Mouse (Mus musculus): ENCODE results near the gene Slc12a7.

The Slc12a7 gene

DNA sequence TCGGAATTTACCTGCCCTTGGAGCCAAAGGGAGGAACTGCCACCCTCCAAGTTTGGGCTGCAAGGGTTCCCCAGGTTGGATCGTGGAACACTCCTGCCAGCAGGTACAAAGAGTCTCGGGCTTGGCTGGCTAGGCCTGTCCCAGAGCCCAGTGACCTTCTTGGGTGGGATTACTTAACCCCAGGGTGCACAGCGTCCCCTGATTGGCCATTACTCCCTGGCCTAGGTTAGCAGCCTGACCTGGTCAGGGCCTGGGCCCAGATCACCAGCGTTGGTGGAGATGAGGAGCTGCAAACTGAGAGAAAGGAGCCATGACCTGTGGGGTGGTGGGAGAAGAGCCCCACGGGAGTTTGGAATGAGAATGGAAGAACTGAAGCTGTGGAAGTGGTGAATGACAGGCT, 30.0 kb downstream of the Slc12a7 start:
- DNase-seq (ENCODE audit: low read depth): no peak

DNA sequence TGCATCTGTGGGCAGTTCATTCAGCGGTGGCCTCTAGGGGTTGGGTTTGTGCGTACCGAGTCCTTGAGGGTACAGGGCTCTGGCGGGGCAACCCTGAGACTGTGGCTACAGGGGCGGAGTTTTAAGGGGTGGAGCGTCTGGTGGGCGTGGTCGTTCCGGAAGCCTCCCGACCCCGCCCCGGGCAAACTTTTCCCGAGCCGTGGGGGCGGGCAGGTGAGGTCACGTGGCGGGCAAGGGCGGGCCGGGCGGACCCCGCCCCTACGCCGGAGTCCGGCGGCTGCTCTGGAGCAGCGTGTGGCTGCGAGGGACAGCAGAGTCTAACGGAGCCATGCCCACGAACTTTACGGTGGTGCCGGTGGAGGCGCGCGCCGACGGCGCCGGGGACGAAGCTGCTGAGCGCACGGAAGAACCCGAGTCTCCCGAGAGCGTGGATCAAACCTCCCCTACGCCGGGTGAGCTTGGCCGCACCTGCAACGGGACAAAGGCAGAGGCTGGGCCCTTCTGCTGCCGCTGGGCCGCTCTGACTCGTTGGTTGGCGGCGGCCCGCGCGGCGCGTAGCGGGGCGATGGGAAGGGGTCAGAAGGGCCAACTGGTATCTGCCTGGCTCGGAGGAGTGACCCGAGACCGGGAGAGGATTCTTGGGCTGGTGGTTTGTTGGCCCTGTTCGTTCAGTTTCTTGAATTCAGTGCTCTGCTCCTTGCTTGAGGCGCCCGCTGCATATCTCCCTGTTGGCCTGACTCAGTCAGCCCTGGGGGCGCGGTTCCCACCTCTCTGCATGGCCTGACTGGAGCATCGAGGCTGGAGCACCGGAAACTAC, 30.8 kb downstream of the Slc12a7 start:
- DNase-seq (ENCODE audit: low read depth): peak; percentile 38

DNA sequence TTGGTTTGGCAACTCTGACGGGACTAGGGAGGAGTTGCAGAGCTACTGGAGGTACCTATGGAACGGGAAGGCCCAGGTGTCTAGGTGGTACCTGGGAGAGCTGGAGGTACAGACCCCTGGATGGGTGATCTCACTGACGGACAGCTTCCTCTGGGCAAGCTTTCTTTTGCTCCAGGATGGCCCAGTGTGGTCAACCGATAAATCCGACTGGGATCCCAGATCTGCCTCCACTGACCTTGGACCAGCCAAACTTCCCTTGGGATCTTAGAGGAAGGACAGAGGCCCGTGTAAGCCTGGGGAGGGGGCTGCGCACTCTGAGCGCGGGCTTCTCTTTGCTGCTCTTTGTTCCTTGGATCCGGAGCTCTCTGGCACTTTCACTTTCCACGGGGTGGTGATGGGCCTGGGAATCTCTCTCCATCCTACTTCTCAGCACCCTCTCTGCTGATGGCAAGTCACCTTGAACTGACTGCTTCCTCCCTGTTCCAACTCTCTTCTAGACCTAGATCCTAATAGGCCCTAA, 31.4 kb downstream of the Slc12a7 start:
- no peak for DNase-seq (ENCODE audit: low read depth)

DNA sequence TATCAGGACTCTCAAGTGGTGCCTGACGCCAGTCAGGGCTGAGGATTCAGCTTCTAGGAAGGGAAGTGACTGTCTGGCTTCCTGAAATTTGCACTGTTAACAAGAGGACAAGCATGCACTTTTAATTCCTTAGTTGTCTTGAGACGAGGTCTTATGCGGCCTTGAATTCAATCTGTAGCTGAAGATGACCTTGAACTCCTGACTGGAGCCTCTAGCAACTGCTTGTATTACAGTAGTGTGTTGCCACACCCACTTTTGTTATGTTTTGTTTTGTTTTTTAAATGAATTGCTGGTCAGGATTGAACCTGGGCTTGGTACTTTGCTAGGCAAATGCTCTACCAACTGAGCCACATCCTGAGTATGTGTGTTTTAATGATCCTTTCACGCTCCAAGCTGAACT, 32.5 kb downstream of the Slc12a7 start:
- no peak for DNase-seq (ENCODE audit: low read depth)

DNA sequence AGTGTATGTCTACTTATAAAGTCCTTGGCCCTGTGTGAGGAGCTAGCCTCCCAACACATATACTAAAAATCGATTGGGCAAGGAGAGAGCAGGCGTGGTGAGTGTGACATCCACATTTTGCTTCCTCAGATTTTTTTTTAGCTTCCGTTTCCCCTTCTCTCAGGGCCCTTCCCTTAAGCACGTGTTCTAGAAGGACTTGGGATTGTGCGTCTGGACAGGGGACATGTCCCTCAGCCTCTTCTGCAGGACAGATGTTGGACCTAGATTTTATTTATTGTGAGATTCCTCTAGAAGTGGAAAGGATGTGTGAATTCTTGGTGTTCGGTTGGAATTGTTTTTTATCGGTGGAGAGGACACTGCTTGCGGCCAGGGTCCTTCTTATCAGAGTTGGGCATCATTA, 34.3 kb downstream of the Slc12a7 start:
- no peak for DNase-seq (ENCODE audit: low read depth)

DNA sequence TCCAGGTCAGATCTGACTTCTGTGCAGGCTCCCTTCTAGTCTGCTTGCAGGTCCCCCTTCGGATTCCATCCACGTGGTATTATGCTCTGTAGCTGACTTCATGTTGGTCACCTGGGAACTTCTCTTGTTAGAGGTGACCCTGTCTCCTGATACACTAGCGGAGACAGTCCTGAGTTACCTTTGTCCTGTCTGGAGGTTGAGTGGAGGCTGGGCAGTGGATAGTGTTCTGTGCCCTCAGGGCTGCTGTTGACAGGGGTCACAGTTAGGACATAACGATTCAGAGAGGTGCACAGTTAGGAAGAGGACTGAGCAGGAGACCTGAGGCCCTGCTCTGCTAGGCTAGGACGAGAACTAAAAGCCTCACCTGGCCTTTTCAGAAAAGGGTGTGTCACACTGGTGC, 34.9 kb downstream of the Slc12a7 start:
- DNase-seq (ENCODE audit: low read depth): no peak

DNA sequence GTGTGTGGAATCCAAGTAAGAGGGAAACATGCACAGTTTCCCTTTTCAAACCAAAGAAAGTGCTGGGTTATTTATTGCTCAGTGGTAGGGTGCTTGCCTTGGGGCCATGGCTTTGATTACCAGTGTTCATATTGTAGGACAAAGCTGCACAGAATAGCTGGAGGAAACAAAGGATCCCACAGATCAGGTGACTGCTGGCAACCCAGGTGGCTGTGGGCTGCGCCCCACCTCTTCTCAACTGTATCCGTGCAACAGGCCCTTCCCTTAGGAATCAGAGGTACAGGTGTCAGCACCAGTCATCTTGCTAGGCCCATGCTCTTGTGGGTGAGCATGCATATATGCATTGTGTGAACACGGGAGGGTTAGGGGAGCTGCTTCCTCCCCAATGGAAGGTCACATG, 35.4 kb downstream of the Slc12a7 start:
- DNase-seq (ENCODE audit: low read depth): no peak

DNA sequence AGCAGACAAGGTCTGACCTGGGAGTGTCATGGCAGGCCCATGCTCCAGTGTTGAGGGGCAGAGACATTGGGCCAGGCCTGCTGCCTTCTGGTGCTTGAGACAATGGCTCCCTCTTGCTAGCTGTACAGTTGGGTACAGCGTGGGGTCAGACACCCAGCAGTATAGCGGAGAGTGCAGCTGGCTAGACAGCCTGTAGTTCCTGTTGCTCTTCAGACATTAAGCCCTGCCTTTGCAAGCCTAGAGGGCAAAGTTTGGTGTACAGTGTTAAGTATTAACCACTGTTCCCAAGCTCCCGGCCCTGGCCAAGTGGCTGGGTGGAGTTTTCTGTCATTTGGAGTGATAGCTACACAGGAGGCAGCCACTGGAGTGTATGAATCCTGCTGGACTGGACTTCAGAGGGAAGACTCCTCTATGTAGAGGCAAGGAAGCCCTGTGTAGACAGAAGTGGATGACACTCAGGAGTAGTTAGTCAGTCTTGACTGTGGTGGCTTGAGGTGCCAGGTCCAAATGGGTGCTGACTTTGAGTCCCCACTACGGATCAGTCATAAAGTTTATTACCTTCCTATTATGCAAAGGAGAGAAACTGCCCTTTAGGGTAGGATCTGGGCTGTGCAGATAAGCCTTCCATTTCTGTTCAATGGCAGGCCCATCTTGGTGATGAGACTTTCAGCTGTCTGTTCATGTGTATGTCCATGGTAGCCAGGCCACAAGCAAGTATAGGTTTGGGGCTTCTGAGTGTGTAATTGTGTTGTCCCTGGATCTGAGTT, 37.2 kb downstream of the Slc12a7 start:
- DNase-seq (ENCODE audit: low read depth): no peak

DNA sequence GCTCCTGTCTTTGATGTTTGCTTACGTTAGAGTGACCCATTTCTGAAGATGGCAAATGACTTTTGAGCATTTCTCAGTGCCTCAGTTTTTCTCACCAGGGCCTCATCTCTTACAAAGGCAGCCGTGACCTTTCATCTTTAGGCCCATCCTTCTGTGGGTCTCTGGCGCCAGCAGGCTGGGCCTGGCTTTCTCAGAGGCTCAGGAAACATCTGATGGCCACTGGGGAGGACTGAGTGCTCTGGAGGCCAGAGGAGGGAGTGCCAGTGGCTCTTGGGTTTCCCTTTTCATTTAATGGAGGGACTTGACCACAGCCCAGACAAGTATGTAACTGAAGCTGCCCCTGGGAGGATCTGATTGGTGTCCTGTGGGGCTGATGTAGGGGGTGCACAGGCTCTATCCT, 38.2 kb downstream of the Slc12a7 start:
- no peak for DNase-seq (ENCODE audit: low read depth)

DNA sequence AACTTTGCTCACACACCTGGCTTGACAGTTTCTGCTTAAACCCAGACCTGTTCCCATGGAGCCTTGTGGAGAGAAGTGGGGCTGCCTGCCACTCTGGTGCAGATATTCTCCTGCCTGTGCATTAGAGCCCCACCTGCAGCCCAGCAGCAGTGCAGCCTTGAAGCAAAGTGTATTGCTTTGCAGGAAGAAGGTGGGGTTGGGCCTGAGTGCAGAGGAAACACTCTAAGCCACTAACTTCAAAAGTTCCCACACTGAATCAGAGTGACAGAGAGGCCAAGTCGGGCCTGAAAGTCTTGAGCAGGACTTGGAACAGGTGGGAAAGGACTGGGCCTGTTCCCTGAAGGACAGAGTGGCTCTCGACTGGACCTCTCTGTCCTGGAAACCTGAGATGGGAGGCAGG, 39.8 kb downstream of the Slc12a7 start:
- no peak for DNase-seq (ENCODE audit: low read depth)

DNA sequence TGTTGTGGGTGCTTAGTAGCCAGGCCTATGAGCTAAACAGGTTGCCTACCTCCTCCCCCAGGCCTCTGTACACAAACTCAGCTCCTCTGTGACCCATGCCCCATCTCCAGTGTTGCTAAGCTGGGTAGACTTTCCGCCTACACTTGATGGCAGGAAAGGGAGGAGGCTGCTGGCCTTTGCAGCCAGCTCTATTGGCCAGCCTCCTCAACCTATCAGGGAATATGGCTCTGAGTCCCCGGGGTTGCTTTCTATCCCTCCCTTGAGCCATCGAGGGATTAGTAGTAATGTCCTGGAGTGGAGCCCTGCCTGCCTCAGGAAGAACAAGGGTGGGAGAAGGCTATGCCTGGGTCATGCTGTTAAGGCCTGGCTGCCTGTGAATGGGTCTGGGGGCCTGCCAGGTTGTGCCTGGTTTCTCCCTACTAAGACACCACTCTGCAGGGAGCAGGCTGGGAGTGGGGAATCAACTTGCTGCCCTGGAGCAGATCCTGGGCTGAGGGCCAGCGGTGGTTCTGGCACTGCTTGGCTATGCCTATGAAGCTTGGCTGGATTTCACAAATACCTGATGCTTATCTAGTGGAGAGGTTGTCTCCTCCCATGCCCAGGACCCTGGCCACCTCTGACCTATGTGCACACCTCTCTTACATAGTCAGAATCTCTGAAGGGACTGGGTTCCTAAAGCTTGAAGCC, 40.8 kb downstream of the Slc12a7 start:
- peak; percentile 33 for DNase-seq (ENCODE audit: low read depth)

DNA sequence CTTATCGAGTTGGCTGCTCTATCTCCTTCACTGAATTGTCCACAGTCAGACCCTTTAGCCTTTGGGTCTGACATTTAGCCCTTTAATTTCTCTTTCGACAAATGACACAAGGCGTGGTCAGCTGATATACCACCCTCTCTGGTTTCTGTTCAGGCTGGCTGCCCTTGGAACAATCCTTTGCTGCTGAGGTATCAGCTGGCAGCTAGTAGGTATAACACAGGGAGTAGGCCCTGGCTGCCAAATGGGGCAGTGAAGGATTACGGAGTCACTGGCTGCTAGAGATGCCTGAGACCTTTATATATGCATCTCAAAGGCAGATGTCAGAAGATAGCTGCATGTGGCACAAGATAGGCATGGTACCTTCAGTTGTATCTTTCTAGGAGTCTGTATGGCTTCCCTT, 42.9 kb downstream of the Slc12a7 start:
- no peak for DNase-seq (ENCODE audit: low read depth)

DNA sequence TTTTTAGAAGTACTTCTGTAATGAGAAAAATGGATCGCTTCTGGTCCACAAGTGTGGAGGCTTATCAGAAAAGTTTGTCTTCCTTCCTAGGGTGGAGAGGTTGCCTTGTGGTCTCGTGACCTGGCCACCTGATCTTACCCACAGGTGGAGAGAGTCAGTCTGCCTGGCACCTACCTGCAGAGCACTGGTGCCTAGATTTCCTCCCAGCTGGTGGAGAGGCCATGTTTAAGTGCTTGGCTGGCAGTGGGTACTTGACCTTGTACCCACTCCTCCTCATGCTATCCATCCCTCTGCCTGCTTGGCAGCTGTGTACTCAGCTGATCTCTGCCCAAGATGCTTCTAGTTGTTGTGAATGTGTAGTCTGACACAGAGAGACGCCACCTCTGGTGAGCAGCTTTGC, 44.7 kb downstream of the Slc12a7 start:
- no peak for DNase-seq (ENCODE audit: low read depth)

DNA sequence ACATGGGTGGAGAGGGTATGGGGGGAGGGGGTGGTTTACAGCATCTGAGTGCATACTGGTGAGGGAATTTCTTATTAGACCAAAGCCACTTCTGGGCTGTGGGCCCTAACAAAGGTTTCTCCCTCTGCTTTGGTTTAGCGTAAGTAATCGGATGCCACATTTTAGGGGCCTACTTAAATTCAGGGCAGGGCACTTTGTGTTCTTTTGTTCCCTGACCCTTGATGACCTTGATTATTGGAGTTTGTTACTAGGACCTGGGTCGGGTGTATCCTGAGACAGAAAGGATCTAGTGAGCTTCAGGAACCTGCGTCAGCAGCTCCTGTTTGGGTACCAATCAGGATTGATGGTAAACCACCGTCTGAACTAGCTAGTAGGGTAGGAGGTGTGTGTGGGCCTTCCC, 49.6 kb downstream of the Slc12a7 start:
- DNase-seq (ENCODE audit: low read depth): no peak

DNA sequence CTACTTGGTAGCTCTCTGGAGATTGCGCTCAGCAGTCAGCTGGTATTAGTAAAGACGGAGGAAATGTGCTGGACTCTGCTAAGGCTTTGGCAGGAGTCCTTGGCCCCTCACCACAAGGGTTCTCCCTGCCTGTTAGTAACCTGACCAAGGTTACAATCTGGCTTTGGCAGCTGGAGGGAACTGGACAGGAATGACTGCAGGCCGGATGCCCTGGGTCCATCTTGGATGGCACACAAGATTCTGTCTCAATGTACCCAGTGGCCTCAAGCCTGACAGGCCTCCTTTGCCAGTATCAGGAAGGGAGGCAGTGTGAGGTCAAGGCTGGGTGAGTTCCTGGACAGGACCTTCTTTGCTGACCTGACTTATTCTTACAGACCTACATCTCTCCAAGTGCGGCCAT, 59.3 kb downstream of the Slc12a7 start:
- peak; percentile 22 for DNase-seq (ENCODE audit: low read depth)

DNA sequence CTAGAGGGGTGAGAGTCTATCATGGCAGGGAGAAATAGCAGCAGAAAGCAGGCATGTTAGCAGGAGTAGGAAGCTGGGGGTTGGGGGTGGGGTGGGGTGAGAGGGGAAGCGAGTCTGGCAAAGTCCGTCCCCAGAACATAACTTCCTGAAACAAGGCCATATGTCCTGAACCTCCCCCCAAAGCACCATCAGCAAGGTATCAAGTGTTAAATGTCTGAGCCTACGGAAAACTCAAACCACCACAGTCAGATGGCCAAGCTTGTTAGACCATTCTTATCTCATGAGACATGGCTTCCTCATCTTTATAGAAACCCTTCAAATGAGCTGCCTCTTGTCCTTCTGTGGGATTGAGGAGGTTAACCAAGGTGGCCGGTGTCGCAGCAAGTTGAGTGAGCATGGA, 60.3 kb downstream of the Slc12a7 start:
- no peak for DNase-seq (ENCODE audit: low read depth)

DNA sequence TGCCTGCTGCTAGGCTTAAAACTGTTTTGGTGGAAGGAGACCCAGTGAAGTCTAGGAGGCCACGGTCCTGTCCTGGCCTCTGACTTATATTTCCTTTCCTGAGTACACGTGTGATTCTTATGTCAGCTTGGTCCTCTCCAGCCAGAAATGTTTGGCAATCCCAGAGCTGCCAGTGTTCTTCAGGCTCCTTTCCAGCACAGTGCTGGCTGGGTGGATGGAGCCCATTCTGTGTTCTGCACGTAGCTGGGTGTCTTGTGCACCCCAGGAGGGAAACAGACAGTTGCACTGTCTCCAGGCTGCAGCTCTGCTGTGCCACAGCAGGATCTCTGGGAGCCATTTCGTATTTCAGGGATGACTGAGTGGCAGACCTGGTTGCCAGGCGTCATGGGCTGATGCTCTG, 66.2 kb downstream of the Slc12a7 start:
- no peak for DNase-seq (ENCODE audit: low read depth)

DNA sequence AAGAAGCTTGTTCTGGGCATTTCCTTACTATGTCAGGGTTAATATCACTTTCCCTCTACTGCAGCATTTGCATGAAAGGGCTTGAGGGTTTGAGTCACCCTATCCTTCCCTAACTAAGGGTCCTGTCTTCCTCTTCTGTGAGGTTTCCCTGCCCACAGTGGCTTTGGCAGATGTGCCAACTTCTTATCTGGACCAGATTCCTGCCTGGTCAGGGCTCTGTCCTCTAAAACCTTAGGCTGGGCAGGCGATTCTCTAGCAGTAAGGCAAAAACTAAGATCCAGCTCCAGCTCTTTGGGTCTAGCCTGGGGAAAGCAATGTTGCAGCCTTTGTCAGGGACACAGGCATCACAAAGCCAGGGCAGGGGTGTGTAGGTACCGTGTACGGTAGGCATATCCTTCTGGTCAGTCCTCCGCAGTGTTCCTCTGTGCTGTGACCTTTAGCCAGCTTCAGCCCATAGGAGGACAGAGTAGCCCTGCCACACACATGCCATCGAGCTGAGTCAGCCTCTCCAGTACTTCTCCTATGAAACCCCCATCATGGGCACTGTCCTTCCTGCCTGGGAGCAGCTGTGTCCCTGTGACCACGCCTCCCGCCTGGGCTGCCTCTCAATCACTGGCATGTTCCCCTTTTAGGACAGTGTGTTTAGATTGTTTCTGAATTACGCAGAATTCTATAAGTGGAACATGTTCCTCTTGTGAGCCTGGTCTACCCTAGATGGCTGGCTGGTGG, 70.7 kb downstream of the Slc12a7 start:
- DNase-seq (ENCODE audit: low read depth): no peak

DNA sequence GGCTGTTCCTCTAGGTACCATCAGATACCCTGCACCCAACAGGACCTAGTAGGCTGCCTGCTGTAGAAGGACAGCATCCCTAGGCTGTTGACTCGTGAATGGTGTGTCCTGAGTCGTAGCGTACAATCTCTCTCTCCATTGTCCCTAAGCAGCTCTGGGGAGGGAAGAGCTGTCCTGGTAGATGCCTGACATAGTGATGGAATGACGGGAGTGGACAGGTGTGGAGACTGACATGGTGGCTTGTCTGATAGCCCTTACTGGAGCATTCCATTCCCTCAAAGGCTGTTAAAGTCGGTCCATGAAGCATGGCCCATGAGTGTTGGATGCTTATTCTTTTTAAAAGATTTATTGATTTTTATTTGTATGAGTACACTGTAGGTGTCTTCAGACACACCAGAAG, 72.0 kb downstream of the Slc12a7 start:
- DNase-seq (ENCODE audit: low read depth): no peak

DNA sequence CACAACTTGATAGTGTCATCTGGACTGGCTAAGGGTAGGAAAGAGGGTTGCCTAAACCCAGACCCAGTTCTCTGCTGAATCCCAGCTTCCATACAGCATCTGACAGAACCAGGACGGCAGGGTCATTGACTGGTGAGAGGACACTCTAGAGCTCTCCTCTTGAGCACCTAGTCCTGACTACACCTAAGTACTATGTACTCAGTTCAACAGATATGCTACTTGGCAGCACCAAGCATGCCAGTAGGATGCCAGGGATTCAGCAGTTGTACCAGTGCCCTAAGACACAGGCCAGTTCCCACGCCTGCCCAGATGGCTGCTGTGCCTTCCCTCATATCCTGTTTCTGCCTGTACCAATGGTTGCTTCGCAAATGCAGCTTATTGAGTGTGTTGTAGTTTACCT, 80.0 kb downstream of the Slc12a7 start:
- DNase-seq (ENCODE audit: low read depth): no peak

DNA sequence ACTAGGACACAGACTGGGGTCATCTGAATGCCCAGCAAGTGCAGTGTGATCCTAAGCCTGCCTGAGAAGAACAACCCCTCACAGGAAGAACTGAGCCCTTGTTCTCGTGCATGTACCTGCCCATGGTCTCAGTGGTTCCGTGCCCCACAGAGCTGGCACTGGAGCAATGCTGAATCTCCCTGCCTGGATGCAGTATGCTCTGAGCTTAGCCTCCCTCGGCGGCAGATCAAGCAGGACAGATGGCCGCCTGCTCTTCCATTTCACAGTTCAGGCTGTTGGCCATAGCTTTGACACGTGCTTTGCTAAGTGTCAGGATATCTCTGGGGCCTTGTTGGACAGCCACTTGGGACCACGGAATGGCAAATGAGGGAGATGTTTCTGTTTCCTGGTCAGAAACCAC, 81.3 kb downstream of the Slc12a7 start:
- no peak for DNase-seq (ENCODE audit: low read depth)

DNA sequence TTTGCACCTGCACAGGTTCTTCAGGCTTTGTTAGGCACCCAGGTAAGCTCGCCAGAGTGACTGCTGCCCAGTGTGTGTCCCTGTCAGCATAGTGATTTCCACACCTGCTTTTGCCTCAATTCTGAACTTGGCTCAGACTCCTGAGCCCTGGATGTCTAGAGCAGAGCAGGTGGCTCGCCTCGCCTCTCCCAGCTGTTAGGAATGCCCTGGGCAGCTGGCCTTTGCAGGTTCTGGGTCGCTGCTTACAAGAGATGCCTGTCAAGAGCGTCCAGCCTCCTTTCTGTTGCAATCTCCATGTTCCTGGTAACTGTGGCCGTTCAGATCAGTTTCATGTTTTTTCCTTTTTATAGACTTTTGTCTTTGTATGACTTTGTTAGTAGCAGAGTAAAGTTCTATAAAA, 83.4 kb downstream of the Slc12a7 start:
- DNase-seq (ENCODE audit: low read depth): no peak
